Mouse (Mus musculus) lung, embryonic 16.5 days (tissue): ENCODE data around the gene Slfn2. TPM values are rescaled to one million over a fixed set of nuclear protein-coding genes. Genes with fewer than 3 reads are reported as not detected.

Experiments
- ATAC-seq: fragments of 200-750 bp; cut with Nextera tagmentation; 2 replicates; pipeline ENCODE4 v1.8.0; 2017; ENCODE audit warnings: low read depth, mild to moderate bottlenecking, moderate library complexity
- H3K27ac ChIP-seq: fragments of 300-500 bp; sonication (generic); 2 replicates; pipeline ENCODE4 v1.5.1; 2014; ENCODE audit warnings: mild to moderate bottlenecking, control low read depth, low read length
- H3K27me3 ChIP-seq: fragments of 300-500 bp; sonication (generic); 2 replicates; pipeline ENCODE4 v1.6.1; 2014; ENCODE audit warnings: low read depth, low read length, mixed read lengths; ENCODE audit not compliant: control insufficient read depth, insufficient read depth
- H3K36me3 ChIP-seq: fragments of 300-500 bp; sonication (generic); 2 replicates; pipeline ENCODE4 v1.6.1; 2014; ENCODE audit warnings: low read length; ENCODE audit not compliant: control insufficient read depth, insufficient read depth
- H3K4me1 ChIP-seq: fragments of 300-500 bp; sonication (generic); replicated peaks from 2 replicates; pipeline ENCODE4 v1.6.1; 2014; ENCODE audit warnings: low read length, mixed read lengths; ENCODE audit not compliant: control insufficient read depth, insufficient read depth
- H3K4me2 ChIP-seq: fragments of 300-500 bp; sonication (generic); 2 replicates; pipeline ENCODE4 v1.6.1; 2014; ENCODE audit warnings: low read depth, low read length, control low read depth
- H3K4me3 ChIP-seq: fragments of 300-500 bp; sonication (generic); 2 replicates; pipeline ENCODE4 v1.5.1; 2014; ENCODE audit warnings: mild to moderate bottlenecking, low read length, control low read depth
- H3K9ac ChIP-seq: fragments of 300-500 bp; sonication (generic); 2 replicates; pipeline ENCODE4 v1.6.1; 2014; ENCODE audit warnings: low read length, control low read depth
- H3K9me3 ChIP-seq: fragments of 300-500 bp; sonication (generic); 2 replicates; pipeline ENCODE4 v1.6.1; 2016; ENCODE audit warnings: low read length; ENCODE audit not compliant: control insufficient read depth
- WGBS: fragments of 180-500 bp; shearing (Covaris S2); extraction: QIAGEN DNeasy Blood & Tissue Kit; methylation state at CpG from one replicate; pipeline ENCODE4 v1.1.7; 2014; 5-methylcytosine and 5-hydroxymethylcytosine counted together
- polyA plus RNA-seq: library from polyadenylated mRNA; unstranded; fragments of >200 nt; fragmentation: Nextera tagmentation; extraction: Ambion mirVana; gene quantifications from 2 replicates; pipeline ENCODE4 v1.2.1, GENCODE M21; 2015

The Slfn2 gene
- polyA plus RNA-seq, 1 experiment from 2014 or later, result 7.5 TPM

DNA sequence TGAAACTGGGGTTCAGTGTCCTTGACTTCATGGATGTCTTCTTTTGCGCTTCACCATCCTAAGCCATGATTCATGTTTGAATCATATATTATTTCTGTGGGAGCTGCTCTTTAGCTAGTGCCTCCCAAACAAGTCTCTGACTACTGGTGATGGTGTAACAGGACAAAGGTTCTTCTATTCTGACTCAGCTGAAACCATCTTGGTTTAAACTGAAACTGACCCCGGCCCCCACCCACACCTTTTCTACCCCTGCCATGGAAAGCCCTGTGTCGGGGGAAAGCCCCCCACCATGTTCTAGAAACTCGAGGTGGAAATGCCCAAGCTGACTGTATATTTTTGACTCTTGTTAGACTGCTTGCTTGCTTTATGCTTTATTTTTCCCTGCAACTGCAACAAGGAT, 21.0 kb upstream of the Slfn2 start:
- no peak overlapping the region for H3K4me2 ChIP-seq
- no peak overlapping the region for H3K27ac ChIP-seq
- H3K4me3 ChIP-seq, result no peak overlapping the region
- H3K9me3 ChIP-seq, result no peaks in the 10 kb centered on the region
- H3K27me3 ChIP-seq, result no peaks in the 10 kb centered on the region
- H3K36me3 ChIP-seq, result no peaks in the 10 kb centered on the region
- ATAC-seq, result no peak
- WGBS, result 72% methylated on average over 4 of the region's 4 CpGs
- H3K9ac ChIP-seq, result no peak overlapping the region
- no peaks in the 10 kb centered on the region for H3K4me1 ChIP-seq

DNA sequence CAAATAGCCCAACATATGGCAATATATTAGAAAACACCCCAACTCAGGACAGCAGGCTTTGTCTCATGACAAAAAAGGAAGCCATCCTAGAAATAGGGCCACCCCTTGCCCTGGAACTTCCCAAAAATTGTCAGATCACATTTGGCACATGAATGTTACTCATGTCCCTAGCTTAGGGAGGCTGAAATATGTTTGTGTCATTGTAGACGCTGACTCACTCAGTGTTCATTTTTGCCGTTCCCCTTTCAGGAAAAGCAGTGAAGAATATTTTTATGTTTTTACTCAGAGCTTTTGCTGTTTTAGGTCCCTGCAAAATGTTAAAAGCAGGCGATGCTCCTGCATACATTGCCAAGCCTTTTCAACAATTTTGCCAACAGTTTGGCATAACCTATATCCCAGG, 19.3 kb upstream of the Slfn2 start:
- no peak for ATAC-seq
- 72% methylated on average over 3 of the region's 3 CpGs for WGBS
- Histone ChIP-seq H3K36me3 (no peaks in the 10 kb centered on the region), H3K4me3 (no peak overlapping the region), H3K4me2 (no peak overlapping the region), H3K9me3 (no peaks in the 10 kb centered on the region), H3K27me3 (no peaks in the 10 kb centered on the region), H3K27ac (no peak overlapping the region), H3K9ac (no peak overlapping the region), H3K4me1 (no peaks in the 10 kb centered on the region)

DNA sequence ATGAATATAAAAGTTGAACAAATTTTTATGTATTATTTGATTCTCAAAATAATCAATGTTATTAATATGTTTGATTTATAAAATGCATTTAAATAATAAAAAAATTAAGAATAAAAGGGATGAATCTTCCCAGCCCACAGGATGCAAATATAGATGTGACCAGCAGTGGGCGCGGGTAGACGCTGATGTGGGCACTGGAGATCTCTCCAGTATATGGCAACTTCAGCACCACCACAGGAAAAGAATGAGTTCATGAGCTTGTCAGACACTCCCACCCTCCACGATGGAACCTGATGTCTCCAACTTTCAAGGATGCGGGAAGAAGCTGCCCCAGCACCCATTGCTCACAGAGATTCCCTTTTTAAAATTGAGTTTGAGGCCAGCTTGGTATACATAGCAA, 7.0 kb upstream of the Slfn2 start:
- WGBS, result 3% methylated on average over 5 of the region's 5 CpGs

DNA sequence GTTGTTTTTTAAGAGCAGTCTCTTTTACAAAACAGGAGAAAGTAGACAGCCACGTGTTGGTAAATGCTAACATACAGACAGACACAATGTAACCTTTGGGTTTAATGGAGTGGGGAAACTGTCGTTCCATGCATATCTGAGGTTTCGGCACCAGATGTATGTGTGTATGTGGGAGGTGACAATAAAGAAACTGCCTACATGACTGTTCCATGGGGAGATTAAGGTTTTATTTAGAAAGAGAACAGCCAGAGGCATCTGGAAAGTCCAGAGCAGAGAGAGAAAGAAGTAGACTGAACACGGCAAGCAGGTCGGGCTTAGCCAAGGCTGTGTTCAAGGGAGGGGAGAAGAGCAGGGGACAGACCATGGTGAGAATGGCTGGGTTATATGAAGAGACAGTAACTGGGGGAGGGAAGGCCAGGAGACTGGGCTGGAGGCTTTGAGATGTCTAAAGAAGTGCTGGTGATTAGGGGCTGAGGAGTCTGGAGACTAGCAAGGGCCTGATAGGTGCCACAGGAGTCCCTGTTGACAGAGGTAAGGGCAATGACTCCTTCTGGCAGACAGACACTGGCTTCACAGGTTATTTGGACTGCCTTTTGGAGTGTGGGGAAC, 4.4 kb upstream of the Slfn2 start:
- H3K27ac ChIP-seq, result no peak overlapping the region
- no peaks in the 10 kb centered on the region for H3K9me3 ChIP-seq
- H3K4me1 ChIP-seq, result no peaks in the 10 kb centered on the region
- H3K9ac ChIP-seq, result no peak overlapping the region
- no peaks in the 10 kb centered on the region for H3K36me3 ChIP-seq
- H3K4me2 ChIP-seq, result no peak overlapping the region
- H3K4me3 ChIP-seq, result no peak overlapping the region
- 60% methylated on average over 5 of the region's 5 CpGs for WGBS
- no peaks in the 10 kb centered on the region for H3K27me3 ChIP-seq
- no peak for ATAC-seq

More for the DNA sequence above, 7.0 kb upstream of the Slfn2 start:
- Histone ChIP-seq H3K27ac (no peak overlapping the region), H3K36me3 (no peaks in the 10 kb centered on the region), H3K27me3 (no peaks in the 10 kb centered on the region), H3K4me1 (no peaks in the 10 kb centered on the region), H3K4me3 (no peak overlapping the region), H3K9ac (no peak overlapping the region), H3K9me3 (no peaks in the 10 kb centered on the region), H3K4me2 (no peak overlapping the region)
- ATAC-seq, result no peak

DNA sequence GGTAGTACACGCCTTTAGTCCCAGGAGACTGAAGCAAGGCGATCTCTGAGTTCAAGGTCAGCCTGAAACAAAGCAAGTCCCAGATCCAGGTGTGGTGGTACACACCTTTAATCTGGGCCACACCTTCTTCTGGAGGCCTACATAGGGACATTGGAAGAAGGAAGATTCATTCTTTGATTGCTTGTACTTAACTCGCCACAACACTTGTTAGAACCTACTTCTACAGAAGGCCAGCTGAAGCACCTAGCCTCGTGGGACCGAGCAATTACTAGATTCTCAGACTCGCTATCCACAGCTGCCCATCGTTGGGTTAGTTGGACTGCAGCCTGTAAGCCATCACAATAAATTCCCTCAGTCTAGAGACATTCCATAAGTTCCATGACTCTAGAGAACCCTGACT, 3.1 kb upstream of the Slfn2 start:
- no peak overlapping the region for H3K27ac ChIP-seq
- no peaks in the 10 kb centered on the region for H3K9me3 ChIP-seq
- no peak overlapping the region for H3K4me3 ChIP-seq
- no peak for ATAC-seq
- no peaks in the 10 kb centered on the region for H3K36me3 ChIP-seq
- no peak overlapping the region for H3K9ac ChIP-seq
- no peaks in the 10 kb centered on the region for H3K27me3 ChIP-seq
- no peak overlapping the region for H3K4me2 ChIP-seq
- no peaks in the 10 kb centered on the region for H3K4me1 ChIP-seq
- WGBS, result 82% methylated on average over 7 of the region's 7 CpGs

DNA sequence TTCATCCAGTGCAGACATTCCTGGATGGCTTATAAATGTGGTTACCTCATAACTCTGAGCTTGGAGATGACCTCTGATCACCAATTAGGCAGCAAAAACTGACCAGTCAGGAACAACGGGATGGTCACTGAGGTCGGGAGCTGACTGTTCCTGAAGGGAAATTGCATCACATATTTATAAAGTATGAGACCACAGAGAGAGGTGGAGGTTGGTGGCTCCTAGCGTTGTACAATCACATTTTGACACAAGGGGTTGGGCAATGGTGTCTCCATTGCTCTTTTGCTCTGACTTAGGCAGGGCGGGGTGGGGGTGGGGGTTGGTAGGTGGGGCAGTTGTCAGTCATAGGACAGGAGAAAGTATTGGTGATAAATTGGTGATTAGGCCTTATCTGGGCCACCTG, 1.8 kb upstream of the Slfn2 start:
- Histone ChIP-seq H3K4me2 (no peak overlapping the region), H3K27ac (no peak overlapping the region), H3K9ac (no peak overlapping the region), H3K27me3 (no peaks in the 10 kb centered on the region), H3K4me3 (no peak overlapping the region), H3K9me3 (no peaks in the 10 kb centered on the region), H3K36me3 (no peaks in the 10 kb centered on the region), H3K4me1 (no peaks in the 10 kb centered on the region)
- WGBS, result 46% methylated on average over 4 of the region's 4 CpGs
- no peak for ATAC-seq

DNA sequence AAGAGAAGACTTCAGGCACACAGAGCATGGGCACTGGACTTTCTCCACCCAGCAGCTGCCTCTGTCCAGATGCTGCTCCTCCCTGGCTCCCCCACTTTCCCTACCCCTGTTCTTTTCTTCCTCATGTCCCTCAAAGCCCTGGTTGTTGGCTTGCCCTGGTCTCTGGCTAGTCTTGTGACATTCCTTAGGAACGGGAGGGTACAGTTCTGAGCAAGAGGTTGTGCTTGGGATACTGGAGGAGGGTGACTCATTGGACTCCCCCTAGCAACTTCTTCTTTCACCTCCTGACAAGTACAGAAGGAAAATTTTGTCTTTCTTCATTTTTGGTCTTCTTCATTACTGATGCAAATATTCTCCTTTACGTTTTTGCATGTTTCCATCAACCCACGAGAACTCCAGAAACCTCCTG, 967 bp upstream of the Slfn2 start:
- 45% methylated on average over 3 of the region's 3 CpGs for WGBS
- ATAC-seq, result no peak
- Histone ChIP-seq H3K4me3 (no peak overlapping the region), H3K4me2 (no peak overlapping the region), H3K9ac (no peak overlapping the region), H3K27ac (no peak overlapping the region), H3K4me1 (no peaks in the 10 kb centered on the region), H3K36me3 (no peaks in the 10 kb centered on the region), H3K27me3 (no peaks in the 10 kb centered on the region), H3K9me3 (no peaks in the 10 kb centered on the region)

DNA sequence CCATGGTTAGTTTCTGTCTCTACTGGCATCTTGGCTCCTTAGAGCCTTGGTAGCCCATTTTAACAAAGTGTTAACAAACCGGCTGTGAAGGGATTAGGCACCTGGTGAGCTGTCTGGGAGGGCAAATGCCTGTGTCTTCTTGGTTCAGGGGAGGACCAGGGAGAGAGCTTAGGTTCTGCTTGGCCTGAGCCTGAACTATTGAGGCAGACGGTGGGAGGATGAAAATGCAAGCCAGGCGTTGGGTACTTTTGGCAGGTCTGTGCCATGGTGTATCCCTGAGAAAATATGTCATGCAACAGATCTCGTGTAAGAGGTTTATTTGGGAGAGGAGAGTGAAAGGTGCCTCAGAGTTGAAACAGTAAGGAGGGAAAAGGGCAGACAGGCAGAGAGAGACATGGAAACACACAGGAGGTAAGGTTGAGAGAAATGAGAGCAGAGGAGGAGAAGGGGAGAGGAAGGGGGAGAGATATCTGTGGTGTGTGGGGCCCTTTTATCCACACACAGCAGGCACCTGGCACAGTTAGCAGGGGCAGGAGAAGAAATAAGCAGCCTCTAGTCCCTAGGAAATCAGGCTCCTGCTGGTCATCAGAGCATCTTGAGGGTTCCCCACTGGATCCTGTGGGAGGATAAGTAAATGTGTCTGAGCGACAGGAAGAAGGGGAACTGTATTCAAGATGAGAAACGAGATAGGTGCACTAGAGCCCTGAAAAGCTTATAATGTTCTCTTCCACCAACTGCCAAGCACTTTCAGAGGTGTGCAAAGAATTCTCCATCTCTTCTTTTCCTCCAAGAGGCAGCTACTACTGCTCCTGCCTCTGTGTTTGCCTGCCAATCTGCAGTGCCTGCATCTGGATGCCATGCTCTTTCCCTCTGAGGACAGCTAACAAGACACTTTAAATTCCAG, 781 bp downstream of the Slfn2 start:
- WGBS, result 14% methylated on average over 6 of the region's 6 CpGs
- H3K36me3 ChIP-seq, result no peaks in the 10 kb centered on the region
- H3K4me1 ChIP-seq, result no peaks in the 10 kb centered on the region
- no peak overlapping the region for H3K9ac ChIP-seq
- H3K27me3 ChIP-seq, result no peaks in the 10 kb centered on the region
- no peaks in the 10 kb centered on the region for H3K9me3 ChIP-seq
- no peak overlapping the region for H3K27ac ChIP-seq
- ATAC-seq, result no peak
- peak overlapping the region; percentile 6 for H3K4me3 ChIP-seq
- H3K4me2 ChIP-seq, result no peak overlapping the region

DNA sequence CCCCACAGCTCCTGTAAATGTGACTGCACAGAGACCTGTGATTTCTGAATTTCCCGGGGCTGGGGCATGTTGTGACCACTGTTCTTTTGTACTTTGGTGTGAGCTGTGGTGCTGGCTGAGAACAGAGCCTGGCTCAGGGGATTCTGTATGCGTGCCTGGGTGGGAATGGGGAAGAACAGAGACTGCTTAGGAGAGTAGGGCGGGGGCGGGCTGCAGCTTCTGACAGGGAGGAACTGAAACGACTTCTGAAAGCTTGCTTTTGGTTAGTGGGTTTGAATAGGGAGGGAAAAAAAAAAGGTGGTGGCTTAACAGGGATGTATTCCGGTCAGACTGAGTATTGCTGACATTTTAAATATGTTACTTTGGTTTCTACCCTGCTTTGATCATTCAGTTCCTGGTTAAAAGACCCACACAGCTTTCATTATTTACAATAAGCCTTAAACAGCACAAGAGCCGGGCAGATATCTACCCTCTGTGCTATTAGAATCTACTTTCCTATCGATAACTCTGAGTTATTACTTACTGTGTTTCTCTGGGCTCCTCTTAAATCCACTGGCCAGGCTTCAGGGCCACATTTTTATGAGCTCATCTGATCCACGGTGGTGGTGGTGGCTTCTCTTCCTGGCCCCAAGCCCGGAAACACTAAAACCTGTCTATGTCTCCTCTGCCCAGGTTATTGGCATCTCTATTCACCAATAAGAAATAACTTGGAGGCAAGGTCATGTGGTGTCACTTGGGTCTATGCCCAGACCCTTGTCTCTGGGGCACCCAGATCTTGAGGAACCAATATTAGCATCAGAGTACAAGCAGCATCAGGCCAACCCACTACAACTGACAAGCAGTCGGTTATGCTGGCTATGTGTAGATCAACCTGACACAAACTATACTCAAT, 2.0 kb downstream of the Slfn2 start:
- Histone ChIP-seq H3K36me3 (no peaks in the 10 kb centered on the region), H3K27me3 (no peaks in the 10 kb centered on the region), H3K4me1 (no peaks in the 10 kb centered on the region), H3K4me3 (no peak overlapping the region; the same call in 1 of the 2 replicates), H3K9me3 (no peaks in the 10 kb centered on the region), H3K27ac (no peak overlapping the region), H3K4me2 (no peak overlapping the region), H3K9ac (no peak overlapping the region)
- no peak for ATAC-seq
- WGBS, result 50% methylated on average over 11 of the region's 11 CpGs
